Mouse (Mus musculus) stomach, postnatal 0 days (tissue): ENCODE measurements around the gene Inpp5b.

ENCODE experiments used
- CTCF ChIP-seq: IDR thresholded peaks from 2 replicates; pipeline ENCODE4 v1.5.1; 2016; ENCODE audit warnings: antibody characterized with exemption, low read depth, mild to moderate bottlenecking, moderate library complexity
- EP300 ChIP-seq: optimal IDR thresholded peaks from 2 replicates; pipeline ENCODE3; 2016; ENCODE audit warnings: antibody characterized with exemption

DNA sequence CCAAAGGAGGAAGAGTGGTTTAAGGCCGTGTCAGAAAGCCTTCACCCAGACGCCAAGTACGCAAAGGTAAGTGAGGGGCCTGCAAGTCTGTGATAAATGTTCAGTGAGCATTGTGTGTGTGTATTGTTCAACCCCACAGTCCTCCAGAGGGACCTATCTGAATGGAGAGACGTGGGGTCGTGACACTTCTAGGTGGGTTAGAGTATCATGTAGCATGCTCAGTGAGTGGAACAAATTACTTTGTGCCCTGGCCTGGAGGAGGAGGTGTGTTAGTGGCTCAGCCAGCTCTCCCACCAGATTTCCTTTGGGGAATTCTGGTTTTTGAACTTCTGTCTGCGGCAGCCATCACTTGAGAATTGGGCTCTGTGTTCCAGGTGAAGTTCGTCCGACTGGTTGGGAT lies 42.3 kb downstream of the Inpp5b start:
- TF ChIP-seq CTCF (no peak), EP300 (no peak)
